Mouse (Mus musculus): ENCODE results near the gene Gtpbp6.

GRCm38 (mm10) chr5:110103901-110104615 lies 3.9 kb downstream of the Gtpbp6 start:
- no peak for TF ChIP-seq CTCF (IDR thresholded peaks at IDR 0.05; ENCODE audit: low read depth)
- no peak for TF ChIP-seq EP300 (optimal IDR thresholded peaks at IDR 0.05)

Measured in stomach, postnatal 0 days (tissue).